Mouse (Mus musculus): ENCODE measurements around the gene Camsap1.
A peak's percentile ranks its signal among the peaks of the same experiment; 100 is the strongest.

The Camsap1 gene

DNA sequence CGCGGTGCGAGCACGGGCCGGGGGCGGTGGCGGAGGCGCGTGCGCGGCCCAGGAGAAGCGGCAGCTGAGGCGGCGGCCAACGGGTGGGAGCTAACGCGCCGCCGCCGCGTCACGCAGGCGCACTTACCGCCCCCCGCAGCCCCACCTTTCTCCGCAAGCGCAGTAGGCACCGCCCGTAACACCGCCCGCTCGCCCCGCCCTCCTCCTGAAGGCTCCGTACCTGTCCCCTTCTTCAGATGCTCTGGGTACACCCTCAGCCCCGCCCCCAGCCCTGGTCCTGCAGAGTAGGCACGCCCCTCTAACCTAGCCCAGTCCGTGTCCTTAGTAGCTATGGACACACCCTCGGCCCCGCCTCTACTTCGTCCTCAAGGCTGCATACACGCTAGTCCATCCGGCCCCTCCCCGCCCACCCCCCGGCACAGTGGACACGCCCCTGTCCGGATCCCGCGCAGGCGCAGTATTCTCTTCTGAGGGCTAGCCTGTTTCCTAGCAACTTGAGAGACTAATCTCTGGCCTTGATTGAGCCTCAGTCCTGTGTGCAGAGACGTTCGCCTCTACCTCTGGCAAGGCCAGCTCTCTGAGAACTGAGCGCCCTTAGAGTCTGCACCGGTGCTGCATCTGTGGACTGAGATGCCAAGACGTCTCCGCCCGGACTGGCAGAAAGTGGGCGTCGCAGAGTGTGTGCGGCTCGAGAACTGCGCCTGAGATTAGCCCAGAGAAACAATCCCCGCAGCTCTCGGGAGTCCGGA is at the start of gene Camsap1:
Gene Camsap1 (minus strand): TSS at position 124 of the 749 bp plus-strand sequence.
- peak; percentile 100 for DNase-seq

DNA sequence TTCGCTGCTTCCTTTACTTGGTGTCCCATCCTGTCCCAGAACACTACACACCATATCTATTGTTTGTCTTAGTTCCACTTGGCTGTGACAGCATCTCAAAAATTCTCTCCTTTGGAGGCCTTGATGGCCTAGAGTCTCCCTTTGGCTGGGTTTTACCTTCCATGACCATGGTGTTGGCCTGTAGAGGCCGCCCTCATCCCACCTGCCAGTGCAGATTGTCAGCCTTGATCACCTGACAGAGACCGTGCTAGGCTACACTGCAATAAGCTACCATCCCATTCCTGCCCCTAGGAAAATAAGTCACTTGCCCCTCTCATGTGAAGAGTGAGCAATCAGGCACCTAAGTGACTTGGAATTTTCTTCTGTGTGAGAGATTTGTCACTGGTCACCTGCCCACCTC is 47.2 kb upstream of the Camsap1 start:
- peak; percentile 43 for DNase-seq

GRCm38 (mm10) chr2:26024138-26025075 is 41.3 kb upstream of the Camsap1 start:
- peak; percentile 48 for DNase-seq

- DNase-seq = no peak
Observed at GRCm38 (mm10) chr2:26022626-26023025, 39.5 kb upstream of the Camsap1 start.

GRCm38 (mm10) chr2:26022258-26022565 is 39.1 kb upstream of the Camsap1 start:
- DNase-seq = no peak

DNA sequence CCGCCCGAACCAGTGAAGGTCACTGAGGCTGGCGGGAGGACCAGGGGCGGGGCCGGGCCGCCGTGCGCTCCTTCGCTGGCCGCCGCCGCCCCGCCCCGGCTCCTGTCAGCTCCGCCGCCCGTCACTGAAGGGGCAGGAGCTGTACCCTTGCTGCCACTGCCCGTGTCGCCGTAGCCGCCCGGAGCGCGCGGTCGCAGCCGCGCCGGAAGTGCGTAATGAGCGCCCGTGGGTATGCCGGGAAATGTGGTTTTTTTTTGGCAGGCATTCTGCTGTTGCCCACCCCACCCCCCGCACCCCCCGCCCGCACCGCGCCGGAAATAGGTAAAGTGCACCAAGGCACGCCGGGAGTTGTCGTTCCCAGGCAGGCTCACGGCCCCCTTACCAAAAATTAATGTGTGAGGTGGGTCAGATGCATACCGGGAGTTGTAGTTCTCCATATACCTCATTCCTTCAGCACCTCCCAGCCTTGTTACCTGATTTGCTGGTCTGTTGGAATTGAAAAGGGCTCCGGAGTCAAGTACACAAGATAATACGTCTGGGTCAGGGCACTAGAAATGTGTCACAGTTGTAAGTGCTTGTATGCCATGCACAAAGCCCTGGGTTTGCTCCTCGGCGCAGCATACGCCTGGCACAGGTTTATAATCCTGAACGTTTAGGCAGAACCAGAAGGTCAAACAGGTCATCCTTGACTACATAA is 38.6 kb upstream of the Camsap1 start, which contains the start of gene Ubac1:
Gene Ubac1 (minus strand): TSS at position 187 of the 697 bp plus-strand sequence.
- DNase-seq = peak; percentile 96

DNA sequence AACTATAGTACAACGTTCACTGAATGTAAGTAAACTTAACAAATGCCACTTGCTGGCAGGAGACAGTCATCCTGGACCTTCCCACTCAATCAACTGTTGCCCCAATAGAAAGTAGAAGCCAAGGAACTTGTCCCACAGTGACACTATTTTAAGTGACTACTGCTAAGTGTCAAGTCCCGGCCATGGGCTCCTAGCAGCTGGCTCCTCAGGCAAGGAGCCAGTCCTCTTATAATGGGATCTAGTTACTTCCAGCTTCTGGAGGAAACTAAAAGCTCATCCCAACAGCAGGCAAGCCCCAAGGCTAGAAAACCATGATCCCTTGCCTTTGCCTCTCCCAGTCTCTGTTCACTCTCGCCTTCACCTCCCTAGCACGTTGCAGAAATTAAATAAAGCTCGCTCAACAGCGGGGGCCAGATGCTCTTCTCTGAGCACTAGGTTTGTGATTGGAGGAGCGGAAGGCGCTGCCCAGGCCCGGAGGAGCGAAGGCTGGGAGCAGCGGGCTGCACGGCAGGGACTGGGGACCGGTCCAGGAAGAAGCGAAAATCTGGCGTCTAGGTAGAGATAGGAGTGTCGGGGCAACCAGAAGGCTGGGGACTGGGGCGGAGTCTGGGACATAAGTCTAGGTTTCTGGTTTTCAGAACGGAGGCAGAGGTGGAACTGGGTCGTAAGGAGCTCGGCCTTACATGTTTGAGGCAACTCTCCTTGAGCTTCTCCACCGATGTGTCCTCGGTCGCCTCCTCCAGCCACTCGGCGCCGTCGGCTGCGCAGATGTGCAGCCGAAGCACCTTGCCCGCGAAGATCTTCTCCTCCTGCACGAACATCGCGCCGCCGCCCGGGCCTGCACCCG is 37.9 kb upstream of the Camsap1 start:
- DNase-seq = peak; percentile 61

DNA sequence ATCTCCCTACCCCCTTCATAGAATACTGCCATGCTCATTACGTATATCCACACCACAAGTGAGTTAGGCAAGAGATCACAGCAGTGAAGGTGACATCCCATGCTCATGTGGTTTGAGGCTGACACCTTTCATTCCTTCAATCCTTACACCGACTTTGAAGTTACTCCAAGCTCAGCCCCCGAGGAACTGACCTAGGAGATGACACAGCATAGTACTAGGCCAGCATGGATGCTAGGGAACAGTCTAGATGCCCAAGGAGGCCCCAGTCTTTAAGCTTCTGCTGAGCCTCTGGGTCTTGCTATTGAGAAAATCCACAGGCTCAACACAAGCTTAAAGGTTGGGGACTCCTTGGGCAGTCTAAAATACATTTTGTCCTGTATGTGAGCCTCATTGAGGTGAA is 36.8 kb upstream of the Camsap1 start:
- DNase-seq = no peak

DNA sequence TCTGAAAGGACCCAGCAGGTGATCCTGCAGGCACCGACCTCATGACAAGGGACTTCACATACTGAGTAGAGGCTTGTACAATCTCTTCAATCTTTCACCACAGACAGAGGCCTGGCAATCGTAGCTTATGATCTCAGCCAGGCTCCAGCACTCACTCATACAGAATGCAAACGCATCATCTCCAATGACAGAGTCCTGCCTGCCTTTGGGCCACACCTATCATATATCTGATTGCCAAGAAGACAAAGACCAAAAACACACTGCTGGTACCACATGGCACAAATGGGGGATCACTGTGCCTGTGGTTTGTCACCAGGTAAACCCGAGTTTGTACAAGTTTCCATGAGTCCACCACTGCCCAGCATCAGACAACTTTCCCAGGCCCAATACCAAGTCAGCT is 34.2 kb upstream of the Camsap1 start:
- no peak for DNase-seq

DNA sequence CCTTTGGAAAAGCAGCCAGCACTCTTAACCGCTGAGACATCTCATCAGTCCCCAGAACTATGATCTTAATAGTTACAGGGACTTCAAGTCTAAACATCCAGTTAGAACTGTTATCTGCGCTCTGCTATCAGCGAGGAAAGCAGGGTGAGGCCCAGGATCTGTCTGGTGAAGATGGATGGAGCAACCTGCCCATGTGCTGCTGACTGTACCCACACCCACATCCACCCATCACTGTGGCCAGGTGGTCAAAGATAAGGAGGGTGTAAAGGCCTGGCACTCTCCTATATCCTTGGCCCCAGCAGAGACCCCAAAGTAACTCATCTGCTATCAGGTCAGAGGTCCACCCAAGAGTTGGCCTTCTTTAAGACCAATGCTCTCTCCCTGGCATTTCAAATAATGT is 30.6 kb upstream of the Camsap1 start:
- no peak for DNase-seq

DNA sequence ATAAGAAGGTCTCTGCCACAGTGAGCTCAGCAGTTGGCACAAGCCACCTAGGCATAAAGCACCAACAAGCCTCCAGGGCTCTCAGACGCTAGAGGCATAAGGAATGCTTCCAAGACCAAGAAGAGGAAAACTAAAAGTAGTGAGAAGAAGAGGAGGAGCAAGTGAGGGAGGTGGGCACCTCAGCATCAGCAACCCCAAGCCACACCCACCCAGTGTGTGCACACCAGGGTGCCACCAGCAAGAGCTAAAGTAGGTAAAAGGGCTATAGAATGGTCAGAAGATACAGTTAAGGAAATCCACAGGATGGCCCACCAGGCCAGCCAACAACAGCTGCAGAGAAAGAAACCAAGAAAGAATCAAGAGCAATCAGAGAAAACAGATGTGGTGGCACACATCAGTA is 28.3 kb upstream of the Camsap1 start:
- DNase-seq = no peak

GRCm38 (mm10) chr2:26002001-26002400 is 18.9 kb upstream of the Camsap1 start:
- no peak for DNase-seq

GRCm38 (mm10) chr2:26001136-26001535 is 18.1 kb upstream of the Camsap1 start:
- no peak for DNase-seq

DNA sequence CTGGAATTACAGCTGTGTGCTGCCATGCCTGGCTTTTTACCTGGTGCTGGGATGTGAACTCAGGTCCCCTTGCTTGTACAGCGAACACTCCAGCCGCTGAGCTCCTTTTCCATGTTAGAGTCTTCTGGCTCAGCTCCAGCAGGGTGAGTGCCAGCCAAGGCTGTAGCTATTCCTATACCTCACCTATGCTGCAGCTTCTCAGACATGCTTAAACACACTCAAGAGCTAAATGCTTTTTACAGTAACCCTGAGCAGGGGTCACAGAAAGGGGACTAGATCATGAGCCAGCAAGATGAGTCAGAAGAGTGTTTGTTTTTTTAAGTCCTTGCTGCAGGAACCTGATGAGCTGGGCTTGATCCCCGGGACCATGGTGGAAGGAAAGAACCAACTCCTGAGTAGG is 14.6 kb upstream of the Camsap1 start:
- no peak for DNase-seq

DNA sequence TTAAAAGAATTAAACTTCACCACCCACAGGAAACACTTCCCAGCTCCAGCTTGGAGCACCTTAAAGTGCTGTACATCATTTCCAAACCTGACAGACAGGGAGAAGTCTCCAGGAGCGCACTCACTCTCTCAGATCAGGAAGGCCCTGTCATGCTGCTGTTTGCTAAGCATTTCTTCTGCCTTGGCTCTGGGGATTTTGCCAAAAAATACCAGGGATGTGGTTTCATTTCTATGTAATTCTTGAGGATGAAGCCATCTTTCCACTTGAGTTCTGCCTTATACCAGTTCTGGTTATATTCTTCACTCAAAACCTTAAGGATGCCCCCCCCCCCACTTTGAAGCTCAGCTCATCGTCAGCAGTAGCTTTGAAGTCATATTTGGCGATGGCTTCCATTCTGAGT is 11.7 kb upstream of the Camsap1 start:
- no peak for DNase-seq

DNA sequence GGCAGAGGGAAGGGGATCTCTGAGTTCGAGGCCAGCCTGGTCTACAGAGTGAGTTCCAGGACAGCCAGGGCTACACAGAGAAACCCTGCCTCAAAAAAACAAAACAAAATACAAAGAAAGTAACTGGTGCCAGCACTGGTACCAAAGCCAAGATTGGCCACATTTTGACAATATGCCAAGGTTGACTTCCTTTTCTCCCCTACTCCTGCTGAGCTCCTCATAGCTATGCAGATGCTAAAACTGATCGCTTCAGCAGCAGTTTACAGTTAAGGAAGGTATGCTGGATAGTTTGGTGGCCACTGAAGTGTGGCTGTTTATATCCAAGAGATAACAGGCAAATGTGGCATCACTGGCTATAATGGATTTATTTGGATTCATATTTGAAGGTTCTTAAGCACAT is 9.2 kb upstream of the Camsap1 start:
- no peak for DNase-seq

GRCm38 (mm10) chr2:25989651-25990050 is 6.6 kb upstream of the Camsap1 start:
- no peak for DNase-seq

DNA sequence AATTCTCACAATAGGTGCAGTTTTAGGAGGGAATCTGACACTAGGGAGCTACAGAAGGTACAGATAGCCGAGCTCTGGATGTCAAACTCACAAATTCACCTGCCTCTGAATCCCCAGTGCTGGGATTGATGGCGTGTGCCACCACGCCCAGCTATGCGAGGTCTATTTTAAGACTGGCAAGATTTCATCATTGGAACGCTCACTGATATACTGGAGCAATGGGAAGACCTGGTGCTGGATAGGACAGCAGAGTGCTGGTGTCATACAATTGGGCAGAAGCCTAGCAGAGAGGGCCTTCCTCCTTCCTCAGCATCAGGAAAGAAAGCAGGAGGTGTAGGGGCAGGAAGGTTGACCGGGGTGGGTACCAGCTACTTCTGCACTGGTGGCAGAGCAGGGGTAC is 4.7 kb upstream of the Camsap1 start:
- no peak for DNase-seq

GRCm38 (mm10) chr2:25986601-25987000 is 3.5 kb upstream of the Camsap1 start:
- no peak for DNase-seq

- DNase-seq = no peak
Observed at GRCm38 (mm10) chr2:25982426-25983091, 523 bp downstream of the Camsap1 start.

DNA sequence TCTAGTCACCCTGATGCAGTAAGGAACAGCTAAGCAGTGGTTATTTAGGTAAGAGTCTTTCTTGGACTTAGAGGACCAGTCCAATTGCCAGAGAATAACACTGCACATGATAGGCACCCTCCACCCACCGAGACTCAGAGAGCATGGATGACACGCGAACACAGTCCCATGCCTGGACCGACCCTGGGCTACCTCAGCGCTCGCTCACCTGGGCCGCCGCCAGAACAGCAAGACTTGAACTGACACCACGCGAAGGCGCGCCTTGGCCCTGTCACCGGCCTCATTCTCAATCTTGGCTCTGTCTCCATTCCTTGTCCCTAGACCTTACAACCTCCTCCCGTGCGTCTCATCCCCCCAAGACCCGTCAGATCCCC is 1.0 kb downstream of the Camsap1 start:
- peak; percentile 62 for DNase-seq

- no peak for DNase-seq
Observed at GRCm38 (mm10) chr2:25978997-25979396, 4.1 kb downstream of the Camsap1 start.

Data from kidney, postnatal 14 days (tissue).